Mouse (Mus musculus) testis, adult 2 months (tissue): ENCODE measurements at regions not wholly inside any gene's neighbourhood (a gene's known extent, or its start where the extent isn't known, plus 50 kb on each side); places are given as distances from the start of the nearest gene placed in this dataset.

ENCODE experiments used
- H3K27ac ChIP-seq: fragments of 200-500 bp; 2 replicates; pipeline ENCODE4 v1.5.1; 2012; ENCODE audit warnings: low read depth, low read length; ENCODE audit not compliant: control insufficient read depth, insufficient read depth
- H3K27me3 ChIP-seq: fragments of 200-500 bp; 2 replicates; pipeline ENCODE4 v1.6.1; 2012; ENCODE audit warnings: mild to moderate bottlenecking, low read length, moderate library complexity; ENCODE audit not compliant: control insufficient read depth, insufficient read depth
- H3K36me3 ChIP-seq: fragments of 200-500 bp; 2 replicates; pipeline ENCODE4 v1.6.1; 2012; ENCODE audit warnings: mild to moderate bottlenecking, low read length; ENCODE audit not compliant: control insufficient read depth, insufficient read depth
- H3K4me1 ChIP-seq: fragments of 200-500 bp; 2 replicates; pipeline ENCODE4 v1.6.1; 2012; ENCODE audit warnings: low read length; ENCODE audit not compliant: control insufficient read depth, insufficient read depth
- H3K4me3 ChIP-seq: fragments of 200-500 bp; 2 replicates; pipeline ENCODE4 v1.5.1; 2012; ENCODE audit warnings: low read depth, mild to moderate bottlenecking, low read length, moderate library complexity, mixed read lengths; ENCODE audit not compliant: control insufficient read depth
- CTCF ChIP-seq: fragments of 200-500 bp; IDR thresholded peaks from 2 replicates; pipeline ENCODE4 v1.5.1; 2012; ENCODE audit warnings: low read depth, mild to moderate bottlenecking, inconsistent platforms, low read length, moderate library complexity; ENCODE audit not compliant: control insufficient read depth, insufficient read depth, insufficient replicate concordance
- POLR2A ChIP-seq: fragments of 200-500 bp; IDR thresholded peaks from 2 replicates; pipeline ENCODE4 v1.6.1; 2012; ENCODE audit warnings: low read depth, mild to moderate bottlenecking, inconsistent platforms, low read length, moderate library complexity; ENCODE audit not compliant: control insufficient read depth

DNA sequence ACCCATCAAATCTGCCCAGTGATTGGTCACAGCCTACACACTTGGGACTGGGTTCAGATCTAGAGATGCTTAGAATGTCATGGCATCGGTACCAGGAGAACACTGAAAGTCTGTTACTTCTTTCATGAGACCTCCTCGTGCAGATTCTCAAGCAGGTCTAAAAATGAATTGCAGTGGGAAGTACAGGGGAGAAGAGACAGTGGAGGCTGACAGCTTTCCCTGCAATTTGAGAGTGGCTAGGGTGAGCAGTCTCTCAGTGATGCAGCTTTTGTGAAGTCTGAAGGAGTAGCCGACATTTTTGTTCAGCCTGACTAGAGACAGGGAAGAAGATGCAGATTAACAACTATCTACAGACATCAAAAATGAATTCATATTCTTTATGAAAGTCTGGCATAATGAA lies 112.5 kb downstream of the Fam198b start:
- Histone ChIP-seq H3K27me3 (no peaks in the 10 kb centered on the region), H3K4me3 (no peak overlapping the region), H3K27ac (no peak overlapping the region), H3K36me3 (no peaks in the 10 kb centered on the region), H3K4me1 (no peaks in the 10 kb centered on the region)
- no peak for TF ChIP-seq POLR2A
- no peak for TF ChIP-seq CTCF

DNA sequence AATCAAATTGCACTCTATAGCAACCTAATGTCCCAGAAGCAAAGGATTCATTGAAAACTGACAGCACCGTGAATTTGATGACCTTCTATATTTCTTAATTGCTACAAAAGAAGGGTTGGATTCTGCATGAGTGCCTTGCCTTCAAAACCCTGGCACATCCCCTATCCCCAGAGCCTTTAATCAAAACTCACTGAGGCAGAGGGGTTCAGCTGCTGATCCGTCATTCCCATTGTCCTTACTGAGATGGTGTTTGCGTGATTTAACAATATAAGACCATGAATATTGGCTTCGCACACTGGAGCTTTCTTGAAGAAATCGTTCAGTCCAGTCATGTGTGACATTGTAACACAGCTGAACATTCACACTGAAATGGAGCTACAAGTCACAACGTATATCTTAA lies 118.0 kb downstream of the Fam198b start:
- no peak for TF ChIP-seq CTCF
- no peak for TF ChIP-seq POLR2A
- Histone ChIP-seq H3K27me3 (no peaks in the 10 kb centered on the region), H3K4me3 (no peak overlapping the region), H3K4me1 (no peaks in the 10 kb centered on the region), H3K27ac (no peak overlapping the region), H3K36me3 (no peaks in the 10 kb centered on the region)

DNA sequence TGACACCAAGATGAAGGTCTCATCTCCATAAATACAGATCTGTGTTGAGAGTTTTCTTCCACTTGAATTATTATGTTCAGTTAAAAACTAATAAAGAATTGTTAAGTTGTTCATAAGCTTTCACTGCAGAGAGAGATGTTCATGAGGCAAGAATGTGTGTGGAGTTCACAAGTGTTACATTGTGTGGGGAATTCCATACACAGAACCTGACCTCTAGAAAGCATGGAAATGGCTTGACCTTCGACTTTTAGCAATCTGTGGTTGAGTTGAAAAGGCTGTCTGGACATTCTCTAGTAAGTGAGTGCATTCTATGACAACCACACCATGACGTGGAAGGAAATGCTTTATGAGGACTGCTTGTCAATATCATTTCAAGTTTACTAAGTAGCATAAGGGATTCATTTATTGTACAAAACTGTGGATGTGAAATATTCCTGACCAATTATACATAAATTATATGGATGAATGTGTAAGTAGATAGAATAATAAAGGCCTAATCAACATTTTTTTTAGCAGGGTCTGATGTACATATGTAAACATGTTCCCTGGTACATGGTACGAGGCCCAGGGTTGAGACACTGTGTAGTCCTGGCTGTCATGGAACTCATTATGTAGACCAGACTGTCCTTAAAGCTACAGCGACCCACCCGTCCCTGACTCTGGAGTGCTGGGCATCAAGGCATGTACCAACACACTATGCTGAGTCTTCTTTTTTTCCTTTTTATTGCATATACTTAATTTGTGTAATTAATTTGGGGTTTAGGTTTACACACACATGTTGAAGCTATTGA lies 119.2 kb downstream of the Fam198b start:
- Histone ChIP-seq H3K27me3 (no peaks in the 10 kb centered on the region), H3K27ac (no peak overlapping the region), H3K4me3 (no peak overlapping the region), H3K4me1 (no peaks in the 10 kb centered on the region), H3K36me3 (no peaks in the 10 kb centered on the region)
- TF ChIP-seq POLR2A (no peak), CTCF (no peak)

DNA sequence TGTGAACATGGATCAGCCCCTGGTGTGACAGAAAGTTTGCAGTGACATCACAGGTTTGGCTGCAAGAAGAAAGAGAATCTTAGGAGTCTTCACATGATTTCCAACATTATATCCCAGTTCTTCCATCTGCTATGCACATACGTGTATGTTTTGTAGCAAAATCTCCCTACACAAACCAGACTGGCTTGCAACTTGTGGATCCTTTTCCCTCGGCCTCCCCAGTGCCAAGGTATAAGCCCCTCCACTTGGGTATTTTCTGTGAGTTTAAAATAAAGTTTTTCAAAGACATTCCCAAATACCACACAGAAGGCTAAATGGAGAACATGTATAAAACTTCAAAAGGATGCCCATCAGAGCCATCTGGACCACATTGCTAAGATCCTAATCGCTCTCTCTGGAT lies 120.2 kb downstream of the Fam198b start:
- TF ChIP-seq POLR2A, result no peak
- no peak for TF ChIP-seq CTCF
- H3K27me3 ChIP-seq, result no peaks in the 10 kb centered on the region
- no peaks in the 10 kb centered on the region for H3K36me3 ChIP-seq
- no peak overlapping the region for H3K27ac ChIP-seq
- H3K4me1 ChIP-seq, result no peaks in the 10 kb centered on the region
- H3K4me3 ChIP-seq, result no peak overlapping the region

DNA sequence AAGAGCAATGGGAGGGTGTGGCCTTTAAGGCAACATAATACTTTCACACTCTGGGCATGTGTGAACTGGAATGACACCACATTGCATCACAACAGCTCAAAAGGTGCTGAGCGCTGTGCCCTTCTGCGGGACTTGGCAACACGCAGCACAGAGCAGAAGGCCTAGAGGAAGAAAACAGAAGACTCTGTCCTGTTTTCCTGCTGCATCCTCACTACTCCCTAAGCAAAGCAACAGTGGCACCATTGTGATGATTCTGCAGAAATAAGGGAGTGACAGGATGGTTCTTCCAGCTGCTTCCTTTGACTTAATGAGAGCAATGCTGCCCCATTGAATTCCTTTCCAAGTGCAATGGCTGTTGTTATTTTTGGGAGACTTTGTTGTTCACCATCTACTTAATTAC lies 120.6 kb downstream of the Fam198b start:
- Histone ChIP-seq H3K4me3 (no peak overlapping the region), H3K27ac (no peak overlapping the region), H3K4me1 (no peaks in the 10 kb centered on the region), H3K36me3 (no peaks in the 10 kb centered on the region), H3K27me3 (no peaks in the 10 kb centered on the region)
- TF ChIP-seq POLR2A (no peak), CTCF (no peak)

DNA sequence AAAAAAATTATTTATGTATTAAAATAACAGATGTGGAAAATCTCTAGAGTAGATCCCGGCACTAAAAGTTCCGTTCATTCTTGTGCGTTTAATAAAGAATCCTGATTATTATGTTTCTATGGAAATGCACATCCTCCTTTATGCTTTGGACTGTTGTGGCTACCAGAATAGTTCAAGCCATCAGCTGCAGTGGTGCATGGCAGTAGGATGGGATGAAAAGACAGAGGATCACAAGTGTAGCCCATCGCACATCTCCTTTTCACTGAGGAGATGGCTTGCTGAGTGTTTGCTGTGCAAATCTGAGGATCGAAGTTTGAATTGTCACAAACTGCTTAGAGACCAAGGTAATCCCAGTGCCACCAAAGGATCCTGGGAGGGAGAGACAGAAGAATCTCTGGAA lies 121.0 kb downstream of the Fam198b start:
- H3K4me3 ChIP-seq, result no peak overlapping the region
- peak overlapping the region; percentile 39; the same call in 1 of the 2 replicates for H3K27ac ChIP-seq
- TF ChIP-seq POLR2A, result no peak
- no peak for TF ChIP-seq CTCF
- H3K36me3 ChIP-seq, result no peaks in the 10 kb centered on the region
- no peaks in the 10 kb centered on the region for H3K27me3 ChIP-seq
- no peaks in the 10 kb centered on the region for H3K4me1 ChIP-seq

DNA sequence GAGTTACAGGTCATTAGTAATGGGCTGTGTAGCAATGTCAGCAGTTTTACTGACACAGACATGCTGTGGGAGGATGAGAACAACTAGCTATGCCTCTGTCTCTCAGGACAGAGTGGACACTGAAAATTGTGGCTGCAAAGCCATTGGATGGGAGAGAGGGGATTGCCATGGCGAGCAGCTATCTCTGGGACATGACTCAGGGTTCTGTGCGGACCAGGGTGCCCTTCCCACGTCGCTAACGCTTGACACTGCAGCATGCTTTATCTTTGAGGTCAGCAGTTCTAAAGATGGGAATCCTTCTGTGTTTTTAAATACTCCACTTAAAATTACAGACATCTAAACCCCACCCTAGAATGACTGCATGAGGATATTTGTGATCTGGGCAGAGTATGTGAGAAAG lies 121.9 kb downstream of the Fam198b start:
- no peak overlapping the region for H3K4me3 ChIP-seq
- TF ChIP-seq POLR2A (no peak), CTCF (no peak)
- H3K27ac ChIP-seq, result no peak overlapping the region
- no peaks in the 10 kb centered on the region for H3K36me3 ChIP-seq
- no peaks in the 10 kb centered on the region for H3K4me1 ChIP-seq
- H3K27me3 ChIP-seq, result no peaks in the 10 kb centered on the region
